Mouse (Mus musculus) adrenal gland, postnatal 10 days (tissue): ENCODE data around the gene Inpp5d. TPM values are rescaled to one million over a fixed set of nuclear protein-coding genes. Genes with fewer than 3 reads are reported as not detected.
"Not testable (repeated sequence)": the region's sequence is repeated elsewhere in the genome, so short reads cannot be mapped to it uniquely, and the experiment has no call there.

ENCODE experiments used
- DNase-seq: peaks from one replicate; pipeline ENCODE4 v3.0.0; 2021; ENCODE audit warnings: mixed read lengths
- total RNA-seq, 2 experiments: library from RNA; stranded (reverse); gene quantifications; 2 replicates each; pipeline ENCODE4 v1.2.3; 2021

The Inpp5d gene
- total RNA-seq, 2 experiments from 2014 or later = 15.8 to 18.8 TPM

GRCm38 (mm10) chr1:87658485-87658884, 38.4 kb downstream of the Inpp5d start:
- DNase-seq = no peak

- DNase-seq = no peak
Measured at GRCm38 (mm10) chr1:87658937-87659617, 39.0 kb downstream of the Inpp5d start.

- no peak for DNase-seq
Measured at GRCm38 (mm10) chr1:87659618-87659960, 39.5 kb downstream of the Inpp5d start.

DNA sequence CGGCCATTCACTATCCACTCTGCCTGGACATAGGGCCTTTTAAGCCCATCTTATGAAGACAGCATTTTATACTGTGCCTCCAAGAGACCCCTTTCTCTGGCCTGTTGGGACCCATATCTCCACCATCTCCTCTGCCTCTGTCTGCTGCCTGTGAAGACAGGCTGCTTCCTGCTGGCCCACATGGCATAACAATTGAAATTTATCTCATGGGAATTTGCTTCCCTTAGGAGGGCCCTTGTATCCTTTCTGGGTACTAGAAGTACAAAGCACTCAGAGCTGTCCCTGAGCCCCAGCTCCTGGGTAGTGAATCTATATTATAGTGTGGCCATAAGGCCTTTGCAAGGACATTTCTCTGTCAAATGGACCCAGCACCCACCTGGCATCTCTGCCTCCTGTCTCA, 40.6 kb downstream of the Inpp5d start:
- DNase-seq = no peak

DNA sequence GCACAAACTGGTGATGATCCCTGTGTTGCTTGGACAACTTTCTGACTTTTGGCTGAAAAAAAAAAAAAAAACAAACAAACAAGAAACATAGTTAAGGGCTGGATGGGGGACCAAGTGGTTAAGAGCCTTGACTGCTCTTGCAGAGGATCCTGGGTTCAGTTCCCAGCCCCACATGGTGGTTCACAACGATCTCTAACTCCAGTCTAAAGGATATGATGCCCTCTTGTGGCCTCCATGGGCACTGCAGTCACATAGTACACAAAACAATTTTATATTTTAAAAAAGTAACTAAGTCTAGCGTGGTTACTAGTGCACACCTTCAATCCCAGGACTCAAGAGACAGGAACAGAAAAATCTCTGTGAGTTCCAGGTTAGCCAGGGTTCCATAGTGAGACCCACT, 43.9 kb downstream of the Inpp5d start:
- DNase-seq = no peak

DNA sequence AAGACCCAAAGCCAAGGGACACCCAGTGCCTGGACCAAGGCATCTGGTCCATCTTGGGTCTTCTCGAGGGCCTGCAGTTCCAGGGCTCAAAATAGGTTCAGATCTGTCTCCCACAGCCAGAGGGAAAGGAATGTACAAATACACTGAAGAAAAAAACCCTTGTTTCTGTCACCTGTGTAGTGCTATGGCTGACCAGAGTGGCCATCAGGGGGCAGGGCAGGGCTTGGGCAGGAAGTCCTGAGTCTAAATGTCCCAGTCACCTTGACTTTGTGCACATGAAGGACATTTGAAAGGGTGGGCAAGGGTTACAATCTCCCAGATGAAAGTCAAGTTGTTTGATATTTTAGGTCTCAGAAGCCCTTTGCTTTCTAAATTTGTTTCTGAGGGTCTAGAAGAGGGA, 46.9 kb downstream of the Inpp5d start:
- DNase-seq = no peak

GRCm38 (mm10) chr1:87668300-87668699, 48.2 kb downstream of the Inpp5d start:
- DNase-seq = no peak

- no peak for DNase-seq
Measured at GRCm38 (mm10) chr1:87671483-87671882, 51.4 kb downstream of the Inpp5d start.

DNA sequence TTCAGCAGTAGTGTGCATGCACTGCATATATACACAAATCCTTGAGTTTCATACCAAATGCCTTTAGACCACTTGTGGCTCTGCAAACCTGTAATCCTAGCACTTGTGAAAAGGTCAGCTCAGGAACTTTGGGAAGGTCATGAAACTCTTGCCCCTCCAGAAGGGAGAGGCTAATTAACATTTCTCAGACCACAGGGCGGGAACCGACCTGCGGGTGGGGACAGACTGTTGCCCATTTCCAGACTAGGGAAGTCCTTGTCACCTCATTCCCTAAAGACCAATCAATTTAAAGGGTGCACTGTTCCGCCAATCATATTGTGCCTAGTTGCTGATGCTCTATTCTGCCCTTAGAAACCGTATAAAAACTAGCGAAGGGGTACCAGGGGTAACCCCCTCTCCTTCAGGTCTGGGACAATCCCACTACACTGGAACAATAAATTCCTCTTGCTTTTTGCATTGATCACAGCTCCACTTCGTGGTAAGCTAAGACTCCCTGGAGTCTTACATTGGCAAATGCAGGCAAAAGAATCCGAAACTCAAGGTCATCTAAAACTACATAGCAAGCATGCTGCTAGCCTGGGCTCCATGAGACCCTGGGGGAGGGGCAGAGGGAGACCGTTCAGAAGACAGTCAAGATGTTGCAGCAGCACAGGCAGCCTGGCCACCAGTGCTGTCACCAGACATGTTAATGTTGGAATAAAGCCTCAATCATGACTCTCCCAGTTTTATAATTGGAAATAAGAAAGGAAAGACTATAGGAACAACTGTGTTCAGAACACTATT, 53.9 kb downstream of the Inpp5d start:
- DNase-seq = no peak

DNA sequence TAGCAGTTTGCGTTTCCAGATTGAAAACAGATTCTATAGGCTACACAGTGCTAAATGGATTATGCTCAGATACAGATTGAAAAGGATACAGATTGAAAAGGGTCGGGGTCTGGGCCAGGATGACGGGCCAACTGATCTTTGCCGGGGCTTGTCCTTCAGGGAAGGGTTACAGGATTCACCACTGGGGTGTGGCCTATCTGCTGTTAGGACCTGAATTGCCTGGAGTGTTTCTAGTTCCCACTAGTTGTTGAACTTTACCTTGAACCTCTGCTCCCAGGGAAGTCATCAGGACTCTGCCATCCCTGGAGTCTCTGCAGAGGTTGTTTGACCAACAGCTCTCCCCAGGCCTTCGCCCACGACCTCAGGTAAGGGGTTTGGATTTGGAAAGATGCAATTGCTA, 55.9 kb downstream of the Inpp5d start:
- no peak for DNase-seq

DNA sequence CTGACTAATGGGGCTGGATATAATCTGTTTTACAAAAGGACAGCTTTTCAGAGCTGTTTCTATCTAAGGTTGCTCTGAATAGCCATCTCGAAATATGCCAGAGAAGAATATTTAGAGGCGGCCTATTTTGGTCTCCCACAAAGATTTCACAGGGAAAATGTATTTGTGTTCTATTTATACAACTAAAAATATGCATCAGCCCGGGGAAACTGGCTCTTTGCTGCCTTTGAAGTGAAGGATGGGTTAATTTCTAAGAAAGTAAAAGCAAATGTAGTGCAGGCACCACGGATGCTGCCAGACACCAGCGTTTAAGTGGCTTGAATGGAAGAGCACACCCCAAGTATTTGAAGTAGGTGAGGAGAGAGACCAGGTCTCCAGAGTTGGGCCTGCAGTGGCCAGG, 59.0 kb downstream of the Inpp5d start:
- DNase-seq = no peak

DNA sequence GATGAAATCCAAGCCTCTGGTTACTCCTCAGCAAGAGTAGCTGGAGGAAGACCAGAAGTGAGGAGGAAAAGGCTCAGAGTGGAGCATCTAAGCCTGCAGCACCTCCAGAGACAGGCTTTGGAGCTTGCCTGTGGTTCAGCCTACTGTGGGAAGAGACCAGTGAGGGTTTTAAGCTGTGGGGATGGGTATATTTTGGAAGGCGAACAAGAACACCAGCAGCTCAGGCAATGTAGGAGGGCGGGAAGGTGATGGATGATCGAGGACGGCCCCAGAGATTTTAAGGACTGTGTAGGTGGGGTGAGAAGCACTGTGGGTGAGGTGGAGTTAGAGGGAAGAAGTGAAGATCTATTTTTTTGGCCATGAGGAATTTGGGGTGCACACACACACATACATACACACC, 60.8 kb downstream of the Inpp5d start:
- DNase-seq = no peak

- not testable (repeated sequence) for DNase-seq
Measured at GRCm38 (mm10) chr1:87682473-87682872, 62.4 kb downstream of the Inpp5d start.

DNA sequence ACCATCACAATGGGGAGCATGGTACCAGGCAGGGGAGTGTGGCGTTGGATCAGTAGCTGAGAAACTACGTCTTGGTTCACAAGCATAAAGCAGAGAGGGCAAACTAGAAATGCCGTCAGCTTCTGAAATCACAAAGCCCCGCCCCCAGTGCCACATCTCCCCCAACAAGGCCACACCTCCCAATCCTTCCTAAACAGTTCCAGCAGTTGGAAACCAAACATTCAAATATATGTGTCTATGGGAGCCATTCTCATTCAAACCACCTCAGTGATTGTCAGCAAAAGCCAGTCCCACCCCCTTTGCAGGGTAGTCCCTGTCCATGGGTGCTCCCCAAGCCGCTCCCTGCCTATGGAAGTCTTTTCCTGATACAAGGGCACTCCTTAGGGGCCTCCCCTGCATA, 64.0 kb downstream of the Inpp5d start:
- DNase-seq = no peak

- DNase-seq = no peak
Measured at GRCm38 (mm10) chr1:87684791-87685190, 64.7 kb downstream of the Inpp5d start.

DNA sequence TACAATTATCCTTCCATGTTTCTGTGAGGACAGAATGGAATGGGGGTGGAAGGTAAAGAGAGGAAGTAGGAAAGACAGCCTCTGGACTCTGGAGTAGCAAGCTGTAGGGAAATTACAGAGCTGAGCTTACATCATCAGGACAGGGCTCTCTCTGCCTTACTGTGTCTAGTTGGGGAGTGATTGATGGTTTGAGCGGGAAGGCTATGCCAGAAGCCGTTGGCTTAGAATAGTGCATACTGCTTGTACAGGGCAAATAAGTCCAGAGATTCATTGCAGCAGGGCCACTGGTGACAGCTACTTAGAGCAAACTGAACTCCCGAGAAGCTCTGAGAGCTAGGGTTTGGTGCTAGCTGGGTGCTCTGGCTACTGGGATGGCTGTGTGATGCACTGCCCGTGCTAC, 66.2 kb downstream of the Inpp5d start:
- DNase-seq = peak; percentile 19

GRCm38 (mm10) chr1:87687009-87687408, 66.9 kb downstream of the Inpp5d start:
- DNase-seq = no peak

GRCm38 (mm10) chr1:87689661-87690341, 69.7 kb downstream of the Inpp5d start:
- DNase-seq = no peak

DNA sequence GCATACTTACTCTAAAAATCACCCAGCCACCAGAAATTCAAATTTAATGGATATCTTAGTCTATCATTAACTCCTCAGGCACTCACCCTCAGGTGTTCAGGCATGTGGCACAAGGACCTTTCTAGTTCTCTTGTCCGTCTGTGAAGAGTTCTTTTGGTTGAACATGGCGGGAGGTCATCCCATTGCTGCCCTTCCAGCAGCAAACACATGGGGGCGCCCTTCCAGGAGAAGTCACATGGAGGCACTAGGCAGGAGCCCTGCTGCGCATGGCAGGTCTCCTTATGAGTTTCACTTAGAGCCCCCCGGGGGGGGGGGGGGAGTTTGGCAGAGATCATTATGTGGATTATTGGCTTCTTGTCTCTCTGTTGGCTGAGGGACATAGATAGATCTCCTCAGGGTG, 76.2 kb downstream of the Inpp5d start:
- DNase-seq = peak; percentile 35

GRCm38 (mm10) chr1:87698010-87698409, 77.9 kb downstream of the Inpp5d start:
- DNase-seq = no peak

DNA sequence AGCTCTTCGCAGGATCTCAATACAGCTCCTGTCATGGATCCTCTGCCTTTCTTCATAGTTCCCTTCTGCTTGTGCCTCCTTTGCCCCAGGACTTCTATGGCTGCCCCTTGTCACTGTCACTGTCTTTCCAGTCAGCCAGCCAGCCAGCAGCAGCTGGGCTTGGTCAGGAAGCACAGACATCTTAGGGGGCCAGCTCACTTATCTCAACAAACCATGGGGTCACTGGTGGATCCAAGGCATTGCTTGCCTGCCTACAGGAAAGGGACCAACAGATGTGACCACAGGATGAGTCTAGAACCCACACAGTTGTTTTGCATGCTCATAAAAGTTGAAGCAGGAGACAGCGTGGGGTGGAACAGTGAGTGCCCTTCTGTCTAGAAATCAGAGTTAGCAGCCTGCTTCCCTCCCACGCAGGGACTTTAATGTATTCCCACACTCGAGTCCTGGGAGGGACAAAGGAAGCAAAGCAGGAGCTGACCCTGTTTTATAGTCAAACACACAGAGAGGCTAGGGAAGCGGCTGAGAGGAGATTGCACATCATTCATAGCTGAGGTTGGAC, 79.9 kb downstream of the Inpp5d start:
- DNase-seq = no peak

DNA sequence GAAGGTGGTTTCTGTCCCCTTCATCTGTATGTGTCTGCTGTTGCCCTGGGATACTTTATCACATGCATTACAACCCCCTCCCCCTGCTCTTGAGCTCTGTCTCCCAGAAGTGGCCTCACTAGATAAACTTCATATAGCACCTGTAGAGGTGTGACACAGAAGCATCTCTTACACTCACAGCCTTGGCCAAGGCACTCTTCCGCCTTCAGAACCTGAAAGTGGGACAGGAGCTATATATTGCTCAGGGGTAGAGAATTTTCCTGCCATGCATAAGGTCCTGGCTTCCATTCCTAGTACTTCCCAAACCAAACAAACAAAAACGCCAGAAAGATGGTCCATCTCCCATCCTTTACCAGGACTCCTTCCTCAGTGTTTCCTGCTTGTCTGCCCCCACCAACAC, 84.1 kb downstream of the Inpp5d start:
- no peak for DNase-seq

DNA sequence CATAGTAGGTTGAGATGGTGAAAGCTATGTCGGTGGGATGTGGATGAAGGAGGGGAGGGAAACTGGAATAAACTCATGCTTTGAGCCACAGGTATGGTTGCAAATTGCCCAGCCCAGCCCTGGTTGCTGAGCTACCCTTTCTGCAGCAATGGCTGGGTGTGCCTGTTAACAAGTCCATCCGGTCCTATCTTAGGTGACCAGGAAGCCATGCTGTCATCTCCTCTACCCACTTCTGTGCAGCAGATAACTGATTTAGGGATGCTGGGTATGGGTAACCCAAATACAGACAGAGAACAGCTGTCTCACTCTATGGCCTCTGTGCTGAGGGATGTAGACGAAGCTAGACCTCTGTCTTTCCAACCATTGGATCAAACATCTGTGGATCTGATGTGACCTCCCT, 86.2 kb downstream of the Inpp5d start:
- DNase-seq = no peak
